Mouse (Mus musculus) spleen, postnatal 36 days (tissue): ENCODE data around the gene BC035044.
"Not testable (repeated sequence)": the region's sequence is repeated elsewhere in the genome, so short reads cannot be mapped to it uniquely, and the experiment has no call there.

Source experiments
- DNase-seq, 2 experiments: peaks; one replicate each; pipeline ENCODE4 v3.0.0; 2022; ENCODE audit warnings: low spot score in 2 of 2, mixed read lengths in 1 of 2

The BC035044 gene

GRCm38 (mm10) chr6:128835571-128835970, 55.4 kb downstream of the BC035044 start:
- DNase-seq = no peak

GRCm38 (mm10) chr6:128833046-128833445, 57.9 kb downstream of the BC035044 start:
- no peak for DNase-seq

- no peak for DNase-seq
Observed at GRCm38 (mm10) chr6:128829837-128830236, 61.1 kb downstream of the BC035044 start.

GRCm38 (mm10) chr6:128826781-128827180, 64.1 kb downstream of the BC035044 start:
- no peak for DNase-seq

GRCm38 (mm10) chr6:128826132-128826531, 64.8 kb downstream of the BC035044 start, which contains the start of the genes Gm44511 and Klrb1b:
Gene Gm44511, minus strand, starts transcription at chr6:128826315.
Gene Klrb1b, minus strand, starts transcription at chr6:128826331.
- no peak for DNase-seq

- no peak for DNase-seq
Observed at GRCm38 (mm10) chr6:128818083-128818802, 72.7 kb downstream of the BC035044 start.

- DNase-seq = peak; percentile 56 to 68
Observed at GRCm38 (mm10) chr6:128808532-128808931, 82.4 kb downstream of the BC035044 start.

- DNase-seq = no peak
Observed at GRCm38 (mm10) chr6:128807021-128807420, 83.9 kb downstream of the BC035044 start.

GRCm38 (mm10) chr6:128804823-128805640, 85.9 kb downstream of the BC035044 start:
- peak; percentile 64 to 67 for DNase-seq

- peak; percentile 91 to 93 for DNase-seq
Observed at GRCm38 (mm10) chr6:128802999-128803857, 87.7 kb downstream of the BC035044 start.

GRCm38 (mm10) chr6:128802557-128802956, 88.4 kb downstream of the BC035044 start:
- DNase-seq = no peak

- DNase-seq = not testable (repeated sequence)
Observed at GRCm38 (mm10) chr6:128800696-128801095, 90.2 kb downstream of the BC035044 start.

GRCm38 (mm10) chr6:128799896-128800270, 91.0 kb downstream of the BC035044 start:
- no peak for DNase-seq

- peak; percentile 75 to 81 for DNase-seq
Observed at GRCm38 (mm10) chr6:128799144-128799895, 91.6 kb downstream of the BC035044 start.
